Mouse (Mus musculus) lung, embryonic 15.5 days (tissue): ENCODE results near the gene Pcdh9. TPM values are rescaled to one million over a fixed set of nuclear protein-coding genes. Genes with fewer than 3 reads are reported as not detected.
A peak's percentile ranks its signal among the peaks of the same experiment; 100 is the strongest.

Experiments used
- ATAC-seq: fragments of 200-750 bp; cut with Nextera tagmentation; 2 replicates; pipeline ENCODE4 v1.8.0; 2017; ENCODE audit warnings: moderate number of reproducible peaks, borderline replicate concordance; ENCODE audit not compliant: low FRiP score, low TSS enrichment; ENCODE audit errors: extremely low read depth
- H3K27ac ChIP-seq: fragments of 300-500 bp; sonication (generic); 2 replicates; pipeline ENCODE4 v1.5.1; 2015; ENCODE audit warnings: moderate library complexity, mild to moderate bottlenecking, inconsistent platforms
- H3K27me3 ChIP-seq: fragments of 300-500 bp; sonication (generic); 2 replicates; pipeline ENCODE4 v1.6.1; 2015; ENCODE audit warnings: inconsistent platforms
- H3K36me3 ChIP-seq: fragments of 300-500 bp; sonication (generic); 2 replicates; pipeline ENCODE4 v1.6.1; 2015; ENCODE audit warnings: inconsistent platforms
- H3K4me1 ChIP-seq: fragments of 300-500 bp; sonication (generic); 2 replicates; pipeline ENCODE4 v1.6.1; 2015; ENCODE audit warnings: inconsistent platforms
- H3K4me2 ChIP-seq: fragments of 300-500 bp; sonication (generic); 2 replicates; pipeline ENCODE4 v1.6.1; 2015; ENCODE audit warnings: inconsistent platforms, mild to moderate bottlenecking, moderate library complexity
- H3K4me3 ChIP-seq: fragments of 300-500 bp; sonication (generic); 2 replicates; pipeline ENCODE4 v1.5.1; 2015; ENCODE audit warnings: mild to moderate bottlenecking, inconsistent platforms
- H3K9ac ChIP-seq: fragments of 300-500 bp; sonication (generic); 2 replicates; pipeline ENCODE4 v1.6.1; 2015; ENCODE audit warnings: inconsistent platforms
- H3K9me3 ChIP-seq: fragments of 300-500 bp; sonication (generic); 2 replicates; pipeline ENCODE4 v1.6.1; 2016; ENCODE audit warnings: inconsistent platforms
- WGBS: fragments of 180-500 bp; shearing (Covaris S2); methylation state at CpG from one replicate; pipeline ENCODE4 v1.1.7; 2015; 5-methylcytosine and 5-hydroxymethylcytosine counted together
- polyA plus RNA-seq: library from polyadenylated mRNA; unstranded; fragments of >200 nt; fragmentation: Nextera tagmentation; extraction: Ambion mirVana; gene quantifications from 2 replicates; pipeline ENCODE4 v1.2.1, GENCODE M21; 2015

Gene Pcdh9
- polyA plus RNA-seq, 1 experiment from 2014 or later: 10.3 TPM

DNA sequence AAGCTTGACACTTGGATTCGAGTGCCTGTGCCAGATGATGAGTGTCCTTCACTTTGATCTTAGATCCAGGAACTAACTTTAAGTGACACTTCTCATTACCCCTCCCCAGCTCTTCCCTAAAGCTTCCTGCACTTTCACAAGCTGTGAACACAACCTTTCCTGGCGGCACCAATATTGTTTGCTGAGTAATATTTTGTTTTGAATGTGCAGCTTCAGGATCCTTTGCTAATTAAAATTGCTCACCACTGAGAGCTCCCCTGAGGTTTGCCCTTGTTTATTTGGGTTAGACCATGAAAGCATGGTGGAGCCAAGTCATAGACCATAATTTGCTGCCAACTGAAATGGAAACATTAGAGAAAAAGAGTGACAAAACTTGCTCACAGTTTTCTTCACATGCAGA, 543.4 kb downstream of the Pcdh9 start:
- H3K36me3 ChIP-seq: no peaks in the 10 kb centered on the region
- no peaks in the 10 kb centered on the region for H3K27me3 ChIP-seq
- no peak for ATAC-seq
- no peak overlapping the region for H3K4me3 ChIP-seq
- H3K4me1 ChIP-seq: no peaks in the 10 kb centered on the region
- H3K9ac ChIP-seq: no peak overlapping the region
- no peaks in the 10 kb centered on the region for H3K9me3 ChIP-seq
- WGBS: 9% methylated on average over 2 of the region's 2 CpGs
- no peak overlapping the region for H3K4me2 ChIP-seq
- no peak overlapping the region for H3K27ac ChIP-seq

DNA sequence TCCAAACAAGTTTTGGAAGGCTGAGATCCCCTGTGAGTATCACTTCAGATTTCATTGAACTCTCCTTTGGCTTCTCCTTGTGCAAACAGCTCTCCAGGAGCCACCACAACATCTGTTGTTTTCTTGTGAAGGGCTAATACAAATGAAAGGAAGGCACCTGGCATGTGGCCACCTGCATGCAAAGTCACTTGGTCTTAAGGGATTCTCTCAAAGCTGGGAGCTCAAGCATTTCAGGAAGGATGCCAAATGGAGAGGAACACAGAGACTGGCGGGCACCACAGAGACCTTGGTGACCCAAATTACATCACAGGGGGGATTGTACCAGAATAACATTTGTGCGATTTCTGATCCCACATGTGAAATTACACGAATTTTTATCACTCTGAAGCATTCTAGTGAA, 547.7 kb downstream of the Pcdh9 start:
- no peak for ATAC-seq
- 51% methylated on average over 3 of the region's 3 CpGs for WGBS
- Histone ChIP-seq H3K4me2 (no peak overlapping the region), H3K4me1 (no peaks in the 10 kb centered on the region), H3K4me3 (no peak overlapping the region), H3K27ac (no peak overlapping the region), H3K27me3 (no peaks in the 10 kb centered on the region), H3K36me3 (no peaks in the 10 kb centered on the region), H3K9me3 (no peaks in the 10 kb centered on the region), H3K9ac (no peak overlapping the region)

- no peaks in the 10 kb centered on the region for H3K9me3 ChIP-seq
- H3K9ac ChIP-seq: no peak overlapping the region
- no peak overlapping the region for H3K27ac ChIP-seq
- ATAC-seq: no peak
- H3K36me3 ChIP-seq: no peaks in the 10 kb centered on the region
- no peak overlapping the region for H3K4me3 ChIP-seq
- no peaks in the 10 kb centered on the region for H3K27me3 ChIP-seq
- 59% methylated on average over 5 of the region's 5 CpGs for WGBS
- H3K4me1 ChIP-seq: no peaks in the 10 kb centered on the region
- H3K4me2 ChIP-seq: no peak overlapping the region
Observed at GRCm38 (mm10) chr14:93341390-93341789, 549.1 kb downstream of the Pcdh9 start.

- H3K4me3 ChIP-seq: no peak overlapping the region
- no peaks in the 10 kb centered on the region for H3K36me3 ChIP-seq
- no peaks in the 10 kb centered on the region for H3K9me3 ChIP-seq
- no peaks in the 10 kb centered on the region for H3K4me1 ChIP-seq
- no peak for ATAC-seq
- H3K27me3 ChIP-seq: no peaks in the 10 kb centered on the region
- H3K4me2 ChIP-seq: no peak overlapping the region
- no peak overlapping the region for H3K27ac ChIP-seq
- no peak overlapping the region for H3K9ac ChIP-seq
Observed at GRCm38 (mm10) chr14:93329247-93329646, 561.2 kb downstream of the Pcdh9 start.

GRCm38 (mm10) chr14:93317393-93317792, 573.1 kb downstream of the Pcdh9 start:
- Histone ChIP-seq H3K9me3 (no peaks in the 10 kb centered on the region), H3K4me3 (no peak overlapping the region), H3K9ac (no peak overlapping the region), H3K4me2 (no peak overlapping the region), H3K4me1 (no peaks in the 10 kb centered on the region), H3K36me3 (no peaks in the 10 kb centered on the region), H3K27ac (no peak overlapping the region), H3K27me3 (no peaks in the 10 kb centered on the region)
- ATAC-seq: no peak

DNA sequence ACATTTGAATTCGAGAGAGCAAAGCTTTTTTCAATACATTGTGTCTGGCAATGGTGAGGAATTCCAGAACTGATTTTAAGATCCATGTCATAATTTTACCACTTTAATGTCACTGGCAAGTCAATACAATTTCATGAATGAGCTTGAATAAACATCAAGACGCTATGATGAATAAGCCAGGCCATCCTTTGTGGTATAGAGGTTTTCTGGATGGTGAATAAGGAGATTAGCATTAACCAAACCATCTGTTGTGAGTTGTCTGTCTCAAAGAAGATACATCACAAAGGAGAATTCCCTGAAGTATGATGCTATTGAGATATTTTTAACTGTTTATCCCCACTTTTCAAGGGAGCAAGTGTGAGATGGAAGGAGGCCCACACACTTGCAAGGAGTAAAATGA, 602.1 kb downstream of the Pcdh9 start:
- Histone ChIP-seq H3K9me3 (no peaks in the 10 kb centered on the region), H3K27me3 (no peaks in the 10 kb centered on the region), H3K4me3 (no peak overlapping the region), H3K4me2 (no peak overlapping the region), H3K27ac (no peak overlapping the region), H3K36me3 (no peaks in the 10 kb centered on the region), H3K4me1 (no peaks in the 10 kb centered on the region), H3K9ac (no peak overlapping the region)
- ATAC-seq: no peak
- 56% methylated on average over 2 of the region's 2 CpGs for WGBS

- no peaks in the 10 kb centered on the region for H3K4me1 ChIP-seq
- WGBS: 49% methylated on average over 1 of the region's 1 CpGs
- H3K9me3 ChIP-seq: no peaks in the 10 kb centered on the region
Observed at GRCm38 (mm10) chr14:93287642-93288041, 602.8 kb downstream of the Pcdh9 start.

GRCm38 (mm10) chr14:93285136-93285535, 605.3 kb downstream of the Pcdh9 start:
- ATAC-seq: no peak
- H3K4me2 ChIP-seq: no peak overlapping the region
- H3K36me3 ChIP-seq: no peaks in the 10 kb centered on the region
- H3K27ac ChIP-seq: no peak overlapping the region
- no peaks in the 10 kb centered on the region for H3K9me3 ChIP-seq
- no peak overlapping the region for H3K9ac ChIP-seq
- WGBS: 65% methylated on average over 7 of the region's 7 CpGs
- no peak overlapping the region for H3K4me3 ChIP-seq
- H3K4me1 ChIP-seq: no peaks in the 10 kb centered on the region
- no peaks in the 10 kb centered on the region for H3K27me3 ChIP-seq

More at GRCm38 (mm10) chr14:93287642-93288041, 602.8 kb downstream of the Pcdh9 start:
- H3K27ac ChIP-seq: no peak overlapping the region
- H3K36me3 ChIP-seq: no peaks in the 10 kb centered on the region
- no peak overlapping the region for H3K4me3 ChIP-seq
- H3K9ac ChIP-seq: no peak overlapping the region
- no peak overlapping the region for H3K4me2 ChIP-seq
- no peaks in the 10 kb centered on the region for H3K27me3 ChIP-seq
- ATAC-seq: no peak

GRCm38 (mm10) chr14:93284009-93284408, 606.5 kb downstream of the Pcdh9 start:
- H3K4me2 ChIP-seq: no peak overlapping the region
- H3K9me3 ChIP-seq: no peaks in the 10 kb centered on the region
- no peak overlapping the region for H3K9ac ChIP-seq
- no peaks in the 10 kb centered on the region for H3K36me3 ChIP-seq
- ATAC-seq: no peak
- H3K4me3 ChIP-seq: no peak overlapping the region
- 75% methylated on average over 3 of the region's 3 CpGs for WGBS
- no peaks in the 10 kb centered on the region for H3K27me3 ChIP-seq
- H3K27ac ChIP-seq: no peak overlapping the region
- no peaks in the 10 kb centered on the region for H3K4me1 ChIP-seq

DNA sequence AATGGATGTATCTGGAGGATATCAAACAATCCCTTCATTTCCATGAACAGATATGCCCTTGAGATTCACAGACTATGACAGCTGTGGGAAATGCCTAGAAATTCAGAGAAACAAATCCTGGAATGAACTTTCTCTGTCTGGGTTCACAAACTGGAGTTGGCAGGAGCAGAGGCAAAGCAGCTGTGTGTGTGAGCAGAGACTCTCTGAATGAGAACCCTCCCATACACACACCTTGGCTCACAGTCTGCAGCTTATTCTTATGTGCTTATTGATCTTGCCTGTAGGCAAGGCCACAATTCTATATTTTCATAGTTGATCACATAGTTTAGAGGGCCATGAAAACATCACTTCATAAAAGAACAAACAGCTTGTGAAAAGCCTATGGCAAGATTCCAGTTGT, 614.8 kb downstream of the Pcdh9 start:
- Histone ChIP-seq H3K4me3 (no peak overlapping the region), H3K4me2 (no peak overlapping the region), H3K9ac (no peak overlapping the region), H3K27ac (peak overlapping the region; percentile 41; the same call in 1 of the 2 replicates), H3K36me3 (no peaks in the 10 kb centered on the region), H3K27me3 (no peaks in the 10 kb centered on the region), H3K4me1 (peaks cover 8% of the 10 kb centered on the region; the same call in 1 of the 2 replicates), H3K9me3 (no peaks in the 10 kb centered on the region)
- ATAC-seq: peak; percentile 83; the same call in 1 of the 2 replicates

GRCm38 (mm10) chr14:93274767-93275166, 615.7 kb downstream of the Pcdh9 start:
- Histone ChIP-seq H3K9me3 (no peaks in the 10 kb centered on the region), H3K4me3 (no peak overlapping the region), H3K4me1 (peaks cover 8% of the 10 kb centered on the region; the same call in 1 of the 2 replicates), H3K4me2 (no peak overlapping the region), H3K9ac (no peak overlapping the region), H3K27me3 (no peaks in the 10 kb centered on the region), H3K36me3 (no peaks in the 10 kb centered on the region), H3K27ac (no peak overlapping the region)
- no peak for ATAC-seq

DNA sequence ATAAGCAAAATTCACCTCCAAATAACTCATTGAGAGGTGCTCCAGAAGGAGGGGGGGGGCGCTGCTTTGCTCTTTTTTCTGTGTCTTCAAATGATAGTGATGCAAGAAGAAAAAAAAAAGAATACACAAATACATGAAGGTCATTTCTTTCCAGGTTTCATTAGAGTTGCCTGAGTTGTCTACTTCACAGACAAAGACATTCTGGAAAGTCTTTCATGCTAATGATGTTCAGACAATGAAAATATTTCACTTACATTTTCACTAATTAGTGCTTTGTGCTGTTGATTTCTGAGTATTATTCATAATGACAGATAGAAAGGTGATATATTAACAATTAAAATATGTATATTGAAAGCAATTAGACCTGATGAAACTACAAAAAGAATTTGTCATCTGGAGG, 637.1 kb downstream of the Pcdh9 start:
- H3K4me3 ChIP-seq: no peak overlapping the region
- 68% methylated on average over 1 of the region's 1 CpGs for WGBS
- no peaks in the 10 kb centered on the region for H3K9me3 ChIP-seq
- no peaks in the 10 kb centered on the region for H3K27me3 ChIP-seq
- no peaks in the 10 kb centered on the region for H3K4me1 ChIP-seq
- no peak for ATAC-seq
- no peak overlapping the region for H3K4me2 ChIP-seq
- no peak overlapping the region for H3K9ac ChIP-seq
- no peak overlapping the region for H3K27ac ChIP-seq
- no peaks in the 10 kb centered on the region for H3K36me3 ChIP-seq

DNA sequence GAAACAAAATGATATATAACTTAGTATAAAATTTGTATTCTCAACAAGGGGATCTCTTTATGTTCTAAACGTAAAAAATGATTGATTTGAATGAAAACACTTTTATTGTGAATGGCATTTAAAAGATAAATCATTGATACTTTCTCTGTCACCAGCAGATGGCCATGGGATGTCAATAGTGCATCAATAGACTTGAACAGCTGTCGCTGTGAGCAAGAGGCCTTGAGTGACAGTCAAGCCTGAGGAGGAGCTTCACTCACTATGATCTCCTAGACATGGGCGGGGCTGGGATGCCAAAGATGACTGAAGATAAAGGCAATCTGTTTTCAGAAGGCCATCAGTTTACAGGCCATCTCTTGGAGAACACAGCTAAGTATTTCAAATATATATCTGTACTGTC, 650.2 kb downstream of the Pcdh9 start:
- no peak for ATAC-seq
- H3K4me3 ChIP-seq: no peak overlapping the region
- no peaks in the 10 kb centered on the region for H3K27me3 ChIP-seq
- H3K9me3 ChIP-seq: no peaks in the 10 kb centered on the region
- no peak overlapping the region for H3K4me2 ChIP-seq
- no peaks in the 10 kb centered on the region for H3K4me1 ChIP-seq
- no peak overlapping the region for H3K9ac ChIP-seq
- 71% methylated on average over 3 of the region's 3 CpGs for WGBS
- H3K36me3 ChIP-seq: no peaks in the 10 kb centered on the region
- H3K27ac ChIP-seq: no peak overlapping the region
